Mouse (Mus musculus) liver, postnatal 0 days (tissue): ENCODE data around the gene Kif2c.

Experiments
- CTCF ChIP-seq: sonication (generic); IDR thresholded peaks from 2 replicates; pipeline ENCODE4 v1.5.1; 2016; ENCODE audit warnings: antibody characterized with exemption, low read depth
- EP300 ChIP-seq: IDR thresholded peaks from 2 replicates; pipeline ENCODE4 v1.6.1; 2016; ENCODE audit warnings: antibody characterized with exemption, low read depth, mild to moderate bottlenecking

GRCm38 (mm10) chr4:117117931-117118330 lies 64.5 kb downstream of the Kif2c start:
- TF ChIP-seq CTCF (no peak), EP300 (no peak)
